Mouse (Mus musculus): ENCODE data around the gene Matn4.

- TF ChIP-seq CTCF (IDR thresholded peaks at IDR 0.05; ENCODE audit: borderline replicate concordance, insufficient read depth, low read length) (no peak), POLR2A (IDR thresholded peaks at IDR 0.05; ENCODE audit: low read depth, low read length) (0 out of 2 replicates have a peak, but pooled peaks have one; percentile 8)
These were observed 33.3 kb upstream of the Matn4 start for GRCm38 (mm10) chr2:164438257-164438656.
